Mouse (Mus musculus) lung, postnatal 0 days (tissue): ENCODE data around the gene Vars2.

Source experiments
- CTCF ChIP-seq: IDR thresholded peaks from 2 replicates; pipeline ENCODE4 v1.5.1; 2016; ENCODE audit warnings: antibody characterized with exemption, mild to moderate bottlenecking
- EP300 ChIP-seq: IDR thresholded peaks from 2 replicates; pipeline ENCODE4 v1.6.1; 2016; ENCODE audit warnings: antibody characterized with exemption, mild to moderate bottlenecking, control low read depth

GRCm38 (mm10) chr17:35699919-35700318 lies 32.5 kb upstream of the Vars2 start:
- TF ChIP-seq CTCF (no peak), EP300 (no peak)
